In the genomic region with DNA sequence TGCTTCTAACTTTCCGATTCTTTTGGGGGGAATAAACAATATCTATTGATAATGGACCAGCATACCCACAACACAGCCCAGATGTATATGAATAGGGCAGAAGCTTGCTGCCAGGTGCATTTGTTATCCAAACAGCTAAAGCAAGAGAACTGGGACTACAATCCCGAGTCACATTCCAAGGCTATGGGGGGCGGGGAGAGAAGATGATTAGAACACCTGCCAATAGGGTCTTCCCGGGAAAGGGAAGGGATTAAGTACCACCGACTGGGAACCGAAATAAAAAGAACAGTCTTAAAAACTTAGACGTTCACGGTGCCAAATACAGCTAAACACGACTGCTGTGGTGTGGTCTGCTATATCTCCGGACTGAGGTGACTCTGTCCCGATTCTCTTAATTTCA, we compare ENCODE assay signal across 8 mouse cellular contexts. TPM values are rescaled to one million over a fixed set of nuclear protein-coding genes. Genes with fewer than 3 reads are reported as not detected.
A peak's percentile ranks its signal among the peaks of the same experiment; 100 is the strongest.
DNase-seq lines count a peak whose midpoint lies in the region; ATAC-seq and TF ChIP-seq lines count a peak whose summit lies in the region.

No protein-coding gene starts in this region.

- TF ChIP-seq EP300 in MEL (IDR thresholded peaks at IDR 0.05; ENCODE audit: low read depth in 1 of 2, low read length in 2 of 2): no peak
- TF ChIP-seq EP300 in liver, postnatal 0 days (IDR thresholded peaks at IDR 0.05; ENCODE audit: low read depth): no peak

- H3K9ac ChIP-seq in heart, embryonic 14.5 days (ENCODE audit: low read length): peak overlapping the region; percentile 95
- H3K9ac ChIP-seq in MEL (ENCODE audit: control insufficient read depth, low read depth, low read length, poor library complexity, severe bottlenecking): peak overlapping the region; percentile 85
- H3K9ac ChIP-seq in forebrain, postnatal 0 days: peak overlapping the region; percentile 100
- peak overlapping the region; percentile 100 for H3K9ac ChIP-seq in liver, postnatal 0 days (replicated peaks)

- H3K27me3 ChIP-seq in heart, embryonic 14.5 days (ENCODE audit: control insufficient read depth, insufficient read depth, low read length): no peaks in the 10 kb centered on the region
- no peaks in the 10 kb centered on the region for H3K27me3 ChIP-seq in MEL (ENCODE audit: control insufficient read depth in 1 of 2, insufficient read depth in 2 of 2, low read length in 2 of 2)
- H3K27me3 ChIP-seq in forebrain, postnatal 0 days (ENCODE audit: insufficient read depth, low read length): no peaks in the 10 kb centered on the region
- H3K27me3 ChIP-seq in liver, postnatal 0 days (ENCODE audit: insufficient read depth, low read length): no peaks in the 10 kb centered on the region

- peak overlapping the region; percentile 60 to 91 for H3K4me3 ChIP-seq in heart, embryonic 14.5 days (ENCODE audit: control insufficient read depth in 1 of 2, insufficient read depth in 1 of 2, low read depth in 1 of 2, low read length in 2 of 2)
- H3K4me3 ChIP-seq in MEL (ENCODE audit: control insufficient read depth in 1 of 2, insufficient read depth in 1 of 2, low read depth in 2 of 2, low read length in 2 of 2): peak overlapping the region; percentile 77 to 78
- H3K4me3 ChIP-seq in forebrain, postnatal 0 days (ENCODE audit: low read depth, low read length): peak overlapping the region; percentile 97
- H3K4me3 ChIP-seq in liver, postnatal 0 days (ENCODE audit: low read depth, low read length): peak overlapping the region; percentile 97

- DNase-seq in heart, postnatal 25 days (ENCODE audit: low spot score): no peak
- DNase-seq in MEL (ENCODE audit: low read depth, low spot score): no peak
- DNase-seq in forebrain, postnatal 0 days: no peak
- DNase-seq in liver, postnatal 0 days: peak; percentile 20
- DNase-seq in left cerebral cortex, adult 8-10 months (ENCODE audit: low spot score in 2 of 2): no peak
- DNase-seq in layer of hippocampus, adult 9-11 months: no peak
- DNase-seq in kidney, adult 11 months: no peak

- intact Hi-C loops in heart, postnatal 25 days (cut with DNase I): loop anchor here (2.0 to 5.0 kb wide), 2 partner anchors 21 to 52 kb away; a partner anchor contains a TSS

- peaks cover 4 to 17% of the 10 kb centered on the region in 2 experiments for H3K4me1 ChIP-seq in heart, embryonic 14.5 days (ENCODE audit: control insufficient read depth in 2 of 2, insufficient read depth in 2 of 2, low read length in 2 of 2)
- peaks cover 2 to 14% of the 10 kb centered on the region in 2 experiments; a peak in 2 of 4 replicates for H3K4me1 ChIP-seq in MEL (ENCODE audit: control insufficient read depth in 1 of 2, insufficient read depth in 2 of 2, low read length in 2 of 2)
- H3K4me1 ChIP-seq in forebrain, postnatal 0 days (ENCODE audit: insufficient read depth): peaks cover 13% of the 10 kb centered on the region
- H3K4me1 ChIP-seq in liver, postnatal 0 days (ENCODE audit: insufficient read depth): peaks cover 13% of the 10 kb centered on the region

- no peak for TF ChIP-seq CTCF in MEL (IDR thresholded peaks at IDR 0.05 in 2 of 3, conservative IDR thresholded peaks at IDR 0.05 in 1 of 3; ENCODE audit: control insufficient read depth in 1 of 3, insufficient read depth in 1 of 3, low read depth in 2 of 3, low read length in 3 of 3, poor library complexity in 1 of 3, severe bottlenecking in 1 of 3)
- no peak for TF ChIP-seq CTCF in forebrain, postnatal 0 days (IDR thresholded peaks at IDR 0.05; ENCODE audit: low read depth)
- no peak for TF ChIP-seq CTCF in liver, postnatal 0 days (IDR thresholded peaks at IDR 0.05; ENCODE audit: low read depth)

- 6% methylated on average over 11 of the region's 11 CpGs for WGBS in heart, embryonic 14.5 days
- WGBS in forebrain, postnatal 0 days: 2% methylated on average over 11 of the region's 11 CpGs
- WGBS in liver, postnatal 0 days (ENCODE audit: insufficient replicate concordance): 2% methylated on average over 11 of the region's 11 CpGs

- TF ChIP-seq RAD21 in MEL (IDR thresholded peaks at IDR 0.05; ENCODE audit: low read depth, low read length): no peak

- H3K9me3 ChIP-seq in heart, embryonic 14.5 days (ENCODE audit: control insufficient read depth, low read length): no peaks in the 10 kb centered on the region
- no peaks in the 10 kb centered on the region for H3K9me3 ChIP-seq in MEL (replicated peaks; ENCODE audit: insufficient read depth, low read length)
- no peaks in the 10 kb centered on the region for H3K9me3 ChIP-seq in forebrain, postnatal 0 days (ENCODE audit: low read length)
- H3K9me3 ChIP-seq in liver, postnatal 0 days (ENCODE audit: low read length): no peaks in the 10 kb centered on the region

- peak overlapping the region; percentile 9 to 100; a peak in 2 of 4 replicates for H3K27ac ChIP-seq in heart, embryonic 14.5 days (replicated peaks in 1 of 2; ENCODE audit: control insufficient read depth in 1 of 2, insufficient read depth in 1 of 2, low read depth in 2 of 2, low read length in 2 of 2)
- peak overlapping the region; percentile 60 for H3K27ac ChIP-seq in MEL (ENCODE audit: control insufficient read depth, low read depth, low read length)
- peak overlapping the region; percentile 71 for H3K27ac ChIP-seq in forebrain, postnatal 0 days (ENCODE audit: low read depth, low read length)
- peak overlapping the region; percentile 100 for H3K27ac ChIP-seq in liver, postnatal 0 days (ENCODE audit: low read depth)

- H3K4me2 ChIP-seq in heart, embryonic 14.5 days (ENCODE audit: low read length): peak overlapping the region; percentile 92
- peak overlapping the region; percentile 83 for H3K4me2 ChIP-seq in forebrain, postnatal 0 days (ENCODE audit: low read depth)
- peak overlapping the region; percentile 84 for H3K4me2 ChIP-seq in liver, postnatal 0 days (ENCODE audit: low read depth, low read length)

- peaks cover 43% of the 10 kb centered on the region for H3K79me2 ChIP-seq in MEL (ENCODE audit: control insufficient read depth, insufficient read depth, low read length, poor library complexity)

- ATAC-seq in heart, embryonic 14.5 days (ENCODE audit: insufficient number of reproducible peaks, insufficient read depth, low FRiP score, low read depth): no peak
- no peak for ATAC-seq in forebrain, postnatal 0 days
- no peak for ATAC-seq in liver, postnatal 0 days

- no peak for TF ChIP-seq POLR2A in MEL (IDR thresholded peaks at IDR 0.05; ENCODE audit: control insufficient read depth in 1 of 2, insufficient read depth in 1 of 2, low read depth in 1 of 2, low read length in 2 of 2, poor library complexity in 1 of 2)

- H3K36me3 ChIP-seq in heart, embryonic 14.5 days (ENCODE audit: control insufficient read depth, insufficient read depth, low read length): 0 out of 2 replicates have a peak, but pooled peaks cover 4% of the 10 kb centered on the region
- peaks cover 0 to 33% of the 10 kb centered on the region in 2 experiments; a peak in 3 of 4 replicates for H3K36me3 ChIP-seq in MEL (ENCODE audit: control insufficient read depth in 1 of 2, insufficient read depth in 2 of 2, low read length in 2 of 2)
- H3K36me3 ChIP-seq in forebrain, postnatal 0 days (ENCODE audit: insufficient read depth): no peaks in the 10 kb centered on the region
- H3K36me3 ChIP-seq in liver, postnatal 0 days (replicated peaks; ENCODE audit: insufficient read depth, low read length): no peaks in the 10 kb centered on the region

RNA-seq across cellular contexts. Expression of a gene that starts 0.9 kb away (rescaled TPM):
- 54.7 and 62.5 TPM in 2 replicates for polyA plus RNA-seq in heart, embryonic 14.5 days (2014; fragmentation: Nextera tagmentation; extraction: Ambion mirVana)
- 10 to 100 TPM; 36.4 to 43.6 TPM for total RNA-seq in heart, postnatal 25 days (2021)
- 36.4 and 40.7 TPM in 2 replicates for total RNA-seq in MEL (2012; rRNA removed)
- polyA plus RNA-seq in MEL (2012; ENCODE audit: insufficient read depth in 1 of 2, insufficient read length in 2 of 2, low read depth in 1 of 2, low replicate concordance in 2 of 2, missing spikeins in 1 of 2): 100 to 1,000 TPM in 1 of 2 experiments, 10 to 100 TPM in 1; 87.1 to 670 TPM
- 39.5 and 52.5 TPM in 2 replicates for total RNA-seq in forebrain, postnatal 0 days (2014; rRNA removed)
- 67.9 and 86.0 TPM in 2 replicates for polyA plus RNA-seq in forebrain, postnatal 0 days (2015; fragmentation: Nextera tagmentation; extraction: Ambion mirVana)
- polyA plus RNA-seq in liver, postnatal 0 days (2015; fragmentation: Nextera tagmentation; extraction: Ambion mirVana): 41.1 and 42.2 TPM in 2 replicates
- total RNA-seq in left cerebral cortex, adult 8-10 months (2022): 10 to 100 TPM; 65.3 to 80.8 (median 68.8) TPM

RNA-seq across cellular contexts. Expression of a gene that starts 1.7 kb away (rescaled TPM):
- 0.54 TPM in 2 replicates for polyA plus RNA-seq in heart, embryonic 14.5 days (2014; fragmentation: Nextera tagmentation; extraction: Ambion mirVana)
- total RNA-seq in heart, postnatal 25 days (2021): not detected
- total RNA-seq in MEL (2012; rRNA removed): not detected in 2 replicates
- under 1 TPM in 1 of 2 experiments, not detected in 1; 0.63 TPM for polyA plus RNA-seq in MEL (2012; ENCODE audit: insufficient read depth in 1 of 2, insufficient read length in 2 of 2, low read depth in 1 of 2, low replicate concordance in 2 of 2, missing spikeins in 1 of 2)
- total RNA-seq in forebrain, postnatal 0 days (2014; rRNA removed): 1.5 TPM in 1 of 2 replicates, not detected in the other
- polyA plus RNA-seq in forebrain, postnatal 0 days (2015; fragmentation: Nextera tagmentation; extraction: Ambion mirVana): 0.62 and 0.90 TPM in 2 replicates
- 0.17 TPM in 1 of 2 replicates, not detected in the other for polyA plus RNA-seq in liver, postnatal 0 days (2015; fragmentation: Nextera tagmentation; extraction: Ambion mirVana)
- not detected for total RNA-seq in left cerebral cortex, adult 8-10 months (2022)

RNA-seq across cellular contexts. Expression of a gene that starts 30.4 kb away (rescaled TPM):
- polyA plus RNA-seq in heart, embryonic 14.5 days (2014; fragmentation: Nextera tagmentation; extraction: Ambion mirVana): 25.7 and 25.8 TPM in 2 replicates
- 10 to 100 TPM; 41.7 to 50.9 TPM for total RNA-seq in heart, postnatal 25 days (2021)
- 15.7 and 16.6 TPM in 2 replicates for total RNA-seq in MEL (2012; rRNA removed)
- 100 to 1,000 TPM in 1 of 2 experiments, not detected in 1; 120 TPM for polyA plus RNA-seq in MEL (2012; ENCODE audit: insufficient read depth in 1 of 2, insufficient read length in 2 of 2, low read depth in 1 of 2, low replicate concordance in 2 of 2, missing spikeins in 1 of 2)
- 9.2 and 10.6 TPM in 2 replicates for total RNA-seq in forebrain, postnatal 0 days (2014; rRNA removed)
- polyA plus RNA-seq in forebrain, postnatal 0 days (2015; fragmentation: Nextera tagmentation; extraction: Ambion mirVana): 37.2 and 37.4 TPM in 2 replicates
- 6.2 and 6.8 TPM in 2 replicates for polyA plus RNA-seq in liver, postnatal 0 days (2015; fragmentation: Nextera tagmentation; extraction: Ambion mirVana)
- 10 to 100 TPM; 65.5 to 70.5 (median 67.3) TPM for total RNA-seq in left cerebral cortex, adult 8-10 months (2022)

RNA-seq across cellular contexts. Expression of a gene that starts 50.6 kb away (rescaled TPM):
- polyA plus RNA-seq in heart, embryonic 14.5 days (2014; fragmentation: Nextera tagmentation; extraction: Ambion mirVana): 0.36 and 0.41 TPM in 2 replicates
- total RNA-seq in heart, postnatal 25 days (2021): under 1 TPM; 0.18 to 0.20 TPM
- total RNA-seq in MEL (2012; rRNA removed): 7.9 and 9.5 TPM in 2 replicates
- polyA plus RNA-seq in MEL (2012; ENCODE audit: insufficient read depth in 1 of 2, insufficient read length in 2 of 2, low read depth in 1 of 2, low replicate concordance in 2 of 2, missing spikeins in 1 of 2): 10 to 100 TPM in 1 of 2 experiments, not detected in 1; 62.7 TPM
- 4.4 and 5.6 TPM in 2 replicates for total RNA-seq in forebrain, postnatal 0 days (2014; rRNA removed)
- polyA plus RNA-seq in forebrain, postnatal 0 days (2015; fragmentation: Nextera tagmentation; extraction: Ambion mirVana): 21.5 and 28.0 TPM in 2 replicates
- polyA plus RNA-seq in liver, postnatal 0 days (2015; fragmentation: Nextera tagmentation; extraction: Ambion mirVana): 0.73 and 0.88 TPM in 2 replicates
- 10 to 100 TPM; 57.2 to 62.8 (median 58.3) TPM for total RNA-seq in left cerebral cortex, adult 8-10 months (2022)
